Mouse (Mus musculus): ENCODE data around the gene Olfm4.

DNA sequence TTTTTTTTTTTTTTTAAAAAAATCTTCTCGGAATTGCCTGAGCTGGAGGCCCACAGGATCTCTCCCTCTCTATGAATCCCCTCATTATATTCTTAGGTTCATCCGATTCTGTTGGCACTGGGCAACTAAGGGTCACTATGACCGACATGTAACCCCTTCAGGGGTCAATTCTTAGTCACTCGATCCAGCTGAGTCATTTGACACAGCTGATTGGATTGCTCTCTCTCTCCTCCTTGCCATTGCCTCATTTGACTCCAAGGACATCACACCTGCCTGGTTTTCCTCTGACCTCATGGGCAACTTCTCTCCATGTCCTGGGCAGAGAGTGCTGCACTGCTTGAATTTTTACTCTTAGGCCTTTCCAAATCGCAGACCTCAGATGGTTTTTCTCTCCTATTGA lies 6.7 kb downstream of the Olfm4 start:
- no peak for TF ChIP-seq POLR2A (IDR thresholded peaks at IDR 0.05; ENCODE audit: extremely low read depth, insufficient read depth, low read length)
- TF ChIP-seq CTCF (IDR thresholded peaks at IDR 0.05; ENCODE audit: low read depth, low read length), result no peak

All from liver, adult 2 months (tissue).